ENCODE assay signal across 13 mouse cellular contexts in genomic region chr19:56300835-56301234, GRCm38 (mm10). TPM values are rescaled to one million over a fixed set of nuclear protein-coding genes. Genes with fewer than 3 reads are reported as not detected.
DNase-seq lines count a peak whose midpoint lies in the region; ATAC-seq and TF ChIP-seq lines count a peak whose summit lies in the region.
"Had no signal": no experiment of that assay in that cellular context is flagged by ENCODE, and none has a peak within 500 bp of the region (broad histone marks: within the 10 kb centered on the region; RNA-seq: fewer than 3 reads in every experiment).

No protein-coding gene starts in this region.

- WGBS in forebrain, postnatal 0 days = 61% methylated on average over 11 of the region's 11 CpGs
- WGBS in forebrain, embryonic 15.5 days = 76% methylated on average over 11 of the region's 11 CpGs
- WGBS in limb, embryonic 12.5 days = 61% methylated on average over 11 of the region's 11 CpGs
- WGBS in limb, embryonic 10.5 days = 72% methylated on average over 11 of the region's 11 CpGs
- WGBS in limb, embryonic 14.5 days = 49% methylated on average over 11 of the region's 11 CpGs
- WGBS in lung, postnatal 0 days = 55% methylated on average over 11 of the region's 11 CpGs

- H3K27me3 ChIP-seq in forebrain, postnatal 0 days (ENCODE audit: insufficient read depth, low read length) = no peaks in the 10 kb centered on the region
- H3K27me3 ChIP-seq in forebrain, embryonic 15.5 days = no peaks in the 10 kb centered on the region
- peaks cover 2% of the 10 kb centered on the region; the same call in 1 of the 2 replicates for H3K27me3 ChIP-seq in limb, embryonic 12.5 days
- 0 out of 2 replicates have a peak, but pooled peaks cover 6% of the 10 kb centered on the region for H3K27me3 ChIP-seq in limb, embryonic 10.5 days (ENCODE audit: low read depth, poor library complexity, severe bottlenecking)
- H3K27me3 ChIP-seq in limb, embryonic 14.5 days (ENCODE audit: control insufficient read depth, insufficient read depth, low read length) = no peaks in the 10 kb centered on the region
- no peaks in the 10 kb centered on the region for H3K27me3 ChIP-seq in lung, postnatal 0 days (replicated peaks; ENCODE audit: insufficient read depth, low read length)
- H3K27me3 ChIP-seq: stomach, embryonic 15.5 days had no signal

- TF ChIP-seq POLR2A in limb, embryonic 14.5 days (IDR thresholded peaks at IDR 0.05; ENCODE audit: borderline replicate concordance, extremely low read depth, insufficient read depth, insufficient read length) = no peak

- TF ChIP-seq CTCF in forebrain, postnatal 0 days (IDR thresholded peaks at IDR 0.05; ENCODE audit: low read depth) = no peak
- TF ChIP-seq CTCF in gastrocnemius, adult 2 months (IDR thresholded peaks at IDR 0.05) = no peak
- no peak for TF ChIP-seq CTCF in lung, postnatal 0 days (IDR thresholded peaks at IDR 0.05)

- no peak overlapping the region for H3K4me2 ChIP-seq in forebrain, postnatal 0 days (ENCODE audit: low read depth)
- H3K4me2 ChIP-seq in forebrain, embryonic 15.5 days (replicated peaks) = no peak overlapping the region
- no peak overlapping the region for H3K4me2 ChIP-seq in limb, embryonic 12.5 days
- H3K4me2 ChIP-seq in limb, embryonic 14.5 days (replicated peaks; ENCODE audit: low read depth, low read length, severe bottlenecking) = no peak overlapping the region
- H3K4me2 ChIP-seq in lung, postnatal 0 days (replicated peaks; ENCODE audit: low read depth, low read length) = no peak overlapping the region
- H3K4me2 ChIP-seq: stomach, embryonic 15.5 days had no signal

- no peak for TF ChIP-seq EP300 in lung, postnatal 0 days (IDR thresholded peaks at IDR 0.05)

- no peak overlapping the region for H3K4me3 ChIP-seq in forebrain, postnatal 0 days (ENCODE audit: low read depth, low read length)
- H3K4me3 ChIP-seq in forebrain, embryonic 15.5 days = no peak overlapping the region
- H3K4me3 ChIP-seq in limb, embryonic 12.5 days (replicated peaks) = no peak overlapping the region
- no peak overlapping the region for H3K4me3 ChIP-seq in limb, embryonic 10.5 days
- no peak overlapping the region for H3K4me3 ChIP-seq in gastrocnemius, adult 2 months
- no peak overlapping the region for H3K4me3 ChIP-seq in limb, embryonic 14.5 days (replicated peaks; ENCODE audit: low read length)
- no peak overlapping the region for H3K4me3 ChIP-seq in lung, postnatal 0 days (ENCODE audit: low read depth, low read length)
- H3K4me3 ChIP-seq: stomach, embryonic 15.5 days had no signal

- no peak overlapping the region for H3K9ac ChIP-seq in forebrain, postnatal 0 days
- H3K9ac ChIP-seq in forebrain, embryonic 15.5 days (replicated peaks) = no peak overlapping the region
- H3K9ac ChIP-seq in limb, embryonic 12.5 days (replicated peaks) = no peak overlapping the region
- H3K9ac ChIP-seq in limb, embryonic 14.5 days (ENCODE audit: low read depth, low read length, severe bottlenecking) = no peak overlapping the region
- no peak overlapping the region for H3K9ac ChIP-seq in lung, postnatal 0 days (replicated peaks; ENCODE audit: low read depth)
- H3K9ac ChIP-seq: stomach, embryonic 15.5 days had no signal

- no peaks in the 10 kb centered on the region for H3K36me3 ChIP-seq in forebrain, postnatal 0 days (ENCODE audit: insufficient read depth)
- no peaks in the 10 kb centered on the region for H3K36me3 ChIP-seq in forebrain, embryonic 15.5 days
- H3K36me3 ChIP-seq in limb, embryonic 12.5 days = no peaks in the 10 kb centered on the region
- H3K36me3 ChIP-seq in limb, embryonic 10.5 days = no peaks in the 10 kb centered on the region
- no peaks in the 10 kb centered on the region for H3K36me3 ChIP-seq in limb, embryonic 14.5 days (ENCODE audit: control insufficient read depth, insufficient read depth, low read length)
- H3K36me3 ChIP-seq in lung, postnatal 0 days (ENCODE audit: insufficient read depth, low read length) = no peaks in the 10 kb centered on the region
- H3K36me3 ChIP-seq: stomach, embryonic 15.5 days had no signal

- H3K4me1 ChIP-seq in forebrain, postnatal 0 days (ENCODE audit: insufficient read depth) = no peaks in the 10 kb centered on the region
- H3K4me1 ChIP-seq in forebrain, embryonic 15.5 days = no peaks in the 10 kb centered on the region
- H3K4me1 ChIP-seq in limb, embryonic 12.5 days (replicated peaks) = 0 out of 2 replicates have a peak, but pooled peaks cover 4% of the 10 kb centered on the region
- no peaks in the 10 kb centered on the region for H3K4me1 ChIP-seq in limb, embryonic 10.5 days
- 0 out of 2 replicates have a peak, but pooled peaks cover 3% of the 10 kb centered on the region for H3K4me1 ChIP-seq in limb, embryonic 14.5 days (ENCODE audit: control insufficient read depth, insufficient read depth, low read length)
- no peaks in the 10 kb centered on the region for H3K4me1 ChIP-seq in lung, postnatal 0 days (ENCODE audit: insufficient read depth, low read depth, low read length)
- H3K4me1 ChIP-seq: stomach, embryonic 15.5 days had no signal

- no peak overlapping the region for H3K27ac ChIP-seq in forebrain, postnatal 0 days (ENCODE audit: low read depth, low read length)
- H3K27ac ChIP-seq in forebrain, embryonic 15.5 days (replicated peaks) = no peak overlapping the region
- no peak overlapping the region for H3K27ac ChIP-seq in limb, embryonic 12.5 days
- H3K27ac ChIP-seq in limb, embryonic 10.5 days = no peak overlapping the region
- H3K27ac ChIP-seq in gastrocnemius, adult 2 months = peak overlapping the region; percentile 54
- H3K27ac ChIP-seq in limb, embryonic 14.5 days (replicated peaks; ENCODE audit: low read depth, low read length) = no peak overlapping the region
- H3K27ac ChIP-seq in lung, postnatal 0 days (ENCODE audit: low read length) = no peak overlapping the region
- H3K27ac ChIP-seq: stomach, embryonic 15.5 days had no signal

- no peak for DNase-seq in forebrain, postnatal 0 days
- DNase-seq in limb, embryonic 10.5 days (ENCODE audit: low spot score) = no peak
- DNase-seq in gastrocnemius, adult 2 months = peak; percentile 93
- DNase-seq in limb, embryonic 14.5 days (ENCODE audit: low spot score) = peak; percentile 58
- no peak for DNase-seq in testis, postnatal 14 days (ENCODE audit: low spot score)
- no peak for DNase-seq in lung, postnatal 0 days (ENCODE audit: low spot score)
- DNase-seq: embryo, embryonic 11 days had no signal

- peak; percentile 54 for ATAC-seq in forebrain, postnatal 0 days
- no peak for ATAC-seq in forebrain, embryonic 15.5 days (replicated peaks)
- ATAC-seq in limb, embryonic 12.5 days (ENCODE audit: insufficient number of reproducible peaks, insufficient read depth, low FRiP score, low TSS enrichment, low read depth) = peak; percentile 42; the same call in 1 of the 2 replicates
- peak; percentile 82 for ATAC-seq in limb, embryonic 14.5 days (ENCODE audit: low FRiP score, low read depth)
- ATAC-seq in lung, postnatal 0 days = no peak
- ATAC-seq: forebrain, embryonic 16.5 days; Patski had no signal

- H3K9me3 ChIP-seq in forebrain, postnatal 0 days (ENCODE audit: low read length) = no peaks in the 10 kb centered on the region
- no peaks in the 10 kb centered on the region for H3K9me3 ChIP-seq in forebrain, embryonic 15.5 days
- no peaks in the 10 kb centered on the region for H3K9me3 ChIP-seq in limb, embryonic 12.5 days
- no peaks in the 10 kb centered on the region for H3K9me3 ChIP-seq in limb, embryonic 10.5 days (replicated peaks)
- no peaks in the 10 kb centered on the region for H3K9me3 ChIP-seq in limb, embryonic 14.5 days (ENCODE audit: control insufficient read depth, low read length)
- H3K9me3 ChIP-seq in lung, postnatal 0 days (ENCODE audit: low read length) = no peaks in the 10 kb centered on the region
- H3K9me3 ChIP-seq: stomach, embryonic 15.5 days had no signal

- intact Hi-C loops in gastrocnemius, adult 2 months (cut with DNase I) = no loop called here

RNA-seq across cellular contexts. Expression of gene Habp2, which starts 13.9 kb away (rescaled TPM):
- not detected in 2 replicates for total RNA-seq in forebrain, postnatal 0 days (2014; rRNA removed)
- 0.06 TPM in 1 of 2 replicates, not detected in the other for polyA plus RNA-seq in forebrain, postnatal 0 days (2015; fragmentation: Nextera tagmentation; extraction: Ambion mirVana)
- 0.06 TPM in 1 of 2 replicates, not detected in the other for polyA plus RNA-seq in forebrain, embryonic 15.5 days (2015; fragmentation: Nextera tagmentation; extraction: Ambion mirVana)
- not detected in 2 replicates for polyA plus RNA-seq in limb, embryonic 12.5 days (2016; fragmentation: Nextera tagmentation; extraction: Ambion mirVana)
- polyA plus RNA-seq in limb, embryonic 10.5 days (2016; fragmentation: Nextera tagmentation; extraction: Ambion mirVana) = 0.46 TPM in 1 of 2 replicates, not detected in the other
- total RNA-seq in gastrocnemius, adult 2 months (2021) = not detected
- polyA plus RNA-seq in limb, embryonic 14.5 days (2012; rRNA removed) = 0.63 TPM in 1 of 2 replicates, not detected in the other
- polyA plus RNA-seq in limb, embryonic 14.5 days (2014; fragmentation: Nextera tagmentation; extraction: Ambion mirVana) = 0.10 TPM in 1 of 2 replicates, not detected in the other
- 0.18 TPM in 1 of 2 replicates, not detected in the other for polyA plus RNA-seq in lung, postnatal 0 days (2015; fragmentation: Nextera tagmentation; extraction: Ambion mirVana)
- total RNA-seq: left cerebral cortex, adult 8-10 months had no signal

Comparison
In these comparisons a context has a peak if more than half of its experiments do, and no peak if none do; other contexts are left out.
1. ATAC-seq: peak in forebrain, postnatal 0 days (single experiment), limb, embryonic 12.5 days (single experiment) and limb, embryonic 14.5 days (single experiment); none in forebrain, embryonic 15.5 days (single experiment) and lung, postnatal 0 days (single experiment).
2. DNase-seq: peak in gastrocnemius, adult 2 months (single experiment) and limb, embryonic 14.5 days (single experiment); none in forebrain, postnatal 0 days (single experiment), limb, embryonic 10.5 days (single experiment), testis, postnatal 14 days (single experiment) and lung, postnatal 0 days (single experiment).